In the genomic region with DNA sequence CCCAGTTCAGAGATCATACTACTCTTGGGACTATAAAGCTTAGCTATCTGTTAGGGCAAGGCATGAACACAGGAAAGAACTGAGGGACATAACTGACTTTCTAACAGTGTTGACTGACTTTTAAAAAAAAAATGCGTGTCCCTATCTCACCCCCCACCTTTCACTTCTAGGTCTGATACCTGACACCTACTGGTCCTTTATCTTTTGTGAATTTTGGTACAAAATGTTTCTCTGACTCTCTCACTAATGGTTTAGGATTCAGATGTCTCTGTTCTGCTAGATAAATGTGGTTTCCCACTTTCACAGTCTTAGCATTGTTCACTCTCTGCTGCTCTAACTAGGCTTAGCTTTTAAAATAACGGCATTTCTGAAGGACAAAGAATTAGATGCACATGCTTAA, we compare ENCODE assay signal across 21 mouse cellular contexts. TPM values are rescaled to one million over a fixed set of nuclear protein-coding genes. Genes with fewer than 3 reads are reported as not detected.
"Had no signal": no experiment of that assay in that cellular context is flagged by ENCODE, and none has a peak within 500 bp of the region (broad histone marks: within the 10 kb centered on the region; RNA-seq: fewer than 3 reads in every experiment).

No protein-coding gene starts in this region.

- H3K36me3 ChIP-seq: intestine, embryonic 15.5 days; limb, embryonic 10.5 days; limb, embryonic 13.5 days; midbrain, embryonic 10.5 days; midbrain, embryonic 13.5 days had no signal

- H3K4me2 ChIP-seq: intestine, embryonic 15.5 days; limb, embryonic 13.5 days; midbrain, embryonic 13.5 days had no signal

- H3K4me1 ChIP-seq: intestine, embryonic 15.5 days; limb, embryonic 13.5 days; midbrain, embryonic 13.5 days had no signal

- H3K9me3 ChIP-seq: intestine, embryonic 15.5 days; limb, embryonic 10.5 days; limb, embryonic 13.5 days; midbrain, embryonic 10.5 days; midbrain, embryonic 13.5 days had no signal

- H3K4me3 ChIP-seq: intestine, embryonic 15.5 days; limb, embryonic 10.5 days; limb, embryonic 13.5 days; midbrain, embryonic 10.5 days; midbrain, embryonic 13.5 days; myocyte had no signal

- DNase-seq: kidney, adult 18-20 months; kidney, adult 9 months; kidney, postnatal 14 days; lung, adult 2 months; lung, postnatal 14 days; lung, postnatal 4 days; right cerebral cortex, adult 18-20 months; right cerebral cortex, postnatal 14 days; right cerebral cortex, postnatal 4 days; thymus, postnatal 25 days had no signal

- H3K27ac ChIP-seq: intestine, embryonic 15.5 days; limb, embryonic 10.5 days; limb, embryonic 13.5 days; midbrain, embryonic 10.5 days; midbrain, embryonic 13.5 days; stomach, postnatal 0 days had no signal

- H3K9ac ChIP-seq: intestine, embryonic 15.5 days; limb, embryonic 13.5 days; midbrain, embryonic 13.5 days had no signal

- ATAC-seq: intestine, embryonic 15.5 days; midbrain, embryonic 13.5 days; midbrain, embryonic 16.5 days had no signal

- H3K27me3 ChIP-seq: intestine, embryonic 15.5 days; limb, embryonic 13.5 days; midbrain, embryonic 13.5 days had no signal

RNA-seq across cellular contexts. Expression of gene Spa17, which starts 21.5 kb away (rescaled TPM):
- total RNA-seq: monocyte, adult 5-6 weeks had no signal

RNA-seq across cellular contexts. Expression of gene Vsig2, which starts 53.0 kb away (rescaled TPM):
- total RNA-seq: megakaryocyte, adult 5-6 weeks; monocyte, adult 5-6 weeks had no signal
- polyA plus RNA-seq: myocyte; neural tube, embryonic 11.5 days had no signal
